Mouse (Mus musculus): ENCODE results near the gene Spryd7.
"Not testable (repeated sequence)": the region's sequence is repeated elsewhere in the genome, so short reads cannot be mapped to it uniquely, and the experiment has no call there.

The Spryd7 gene

GRCm38 (mm10) chr14:61556289-61557147, at the start of gene Spryd7:
TSS of gene Spryd7 (minus strand) at chr14:61556886.
- peak; percentile 96 to 99 for DNase-seq (ENCODE audit: low spot score in 2 of 2)

GRCm38 (mm10) chr14:61606088-61606487, 49.4 kb upstream of the Spryd7 start:
- not testable (repeated sequence) for DNase-seq (ENCODE audit: low spot score in 2 of 2)

- DNase-seq (ENCODE audit: low spot score in 2 of 2): no peak
Measured at GRCm38 (mm10) chr14:61604081-61604480, 47.4 kb upstream of the Spryd7 start.

- no peak for DNase-seq (ENCODE audit: low spot score in 2 of 2)
Measured at GRCm38 (mm10) chr14:61603069-61603755, 46.5 kb upstream of the Spryd7 start.

- no peak for DNase-seq (ENCODE audit: low spot score in 2 of 2)
Measured at GRCm38 (mm10) chr14:61601348-61601747, 44.7 kb upstream of the Spryd7 start.

GRCm38 (mm10) chr14:61599057-61599806, 42.5 kb upstream of the Spryd7 start:
- peak; percentile 81 to 88 for DNase-seq (ENCODE audit: low spot score in 2 of 2)

- DNase-seq (ENCODE audit: low spot score in 2 of 2): peak in 1 of 2 experiments; percentile 16
Measured at GRCm38 (mm10) chr14:61597968-61598367, 41.3 kb upstream of the Spryd7 start, which contains the start of gene Trim13. TSS of gene Trim13 (plus strand) at chr14:61598247.

- no peak for DNase-seq (ENCODE audit: low spot score in 2 of 2)
Measured at GRCm38 (mm10) chr14:61596719-61597426, 40.2 kb upstream of the Spryd7 start.

- DNase-seq (ENCODE audit: low spot score in 2 of 2): no peak
Measured at GRCm38 (mm10) chr14:61589288-61590065, 32.8 kb upstream of the Spryd7 start.

GRCm38 (mm10) chr14:61575941-61576340, 19.3 kb upstream of the Spryd7 start:
- no peak for DNase-seq (ENCODE audit: low spot score in 2 of 2)

GRCm38 (mm10) chr14:61575066-61575465, 18.4 kb upstream of the Spryd7 start:
- no peak for DNase-seq (ENCODE audit: low spot score in 2 of 2)

- DNase-seq (ENCODE audit: low spot score in 2 of 2): no peak
Measured at GRCm38 (mm10) chr14:61572131-61572530, 15.4 kb upstream of the Spryd7 start.

GRCm38 (mm10) chr14:61571366-61571765, 14.7 kb upstream of the Spryd7 start:
- peak; percentile 61 to 91 for DNase-seq (ENCODE audit: low spot score in 2 of 2)

GRCm38 (mm10) chr14:61569344-61569743, 12.7 kb upstream of the Spryd7 start:
- no peak for DNase-seq (ENCODE audit: low spot score in 2 of 2)

- DNase-seq (ENCODE audit: low spot score in 2 of 2): not testable (repeated sequence)
Measured at GRCm38 (mm10) chr14:61566211-61566610, 9.5 kb upstream of the Spryd7 start.

- DNase-seq (ENCODE audit: low spot score in 2 of 2): no peak
Measured at GRCm38 (mm10) chr14:61559856-61560255, 3.2 kb upstream of the Spryd7 start.

GRCm38 (mm10) chr14:61558901-61559300, 2.2 kb upstream of the Spryd7 start:
- no peak for DNase-seq (ENCODE audit: low spot score in 2 of 2)

GRCm38 (mm10) chr14:61555931-61556288, 776 bp downstream of the Spryd7 start:
- no peak for DNase-seq (ENCODE audit: low spot score in 2 of 2)

GRCm38 (mm10) chr14:61548614-61549013, 8.1 kb downstream of the Spryd7 start:
- no peak for DNase-seq (ENCODE audit: low spot score in 2 of 2)

- DNase-seq (ENCODE audit: low spot score in 2 of 2): not testable (repeated sequence)
Measured at GRCm38 (mm10) chr14:61537772-61538171, 18.9 kb downstream of the Spryd7 start.

All from thymus, postnatal 10 days (tissue).